Mouse (Mus musculus): Measurements from ENCODE around the gene Rab33b.

- TF ChIP-seq CTCF (IDR thresholded peaks at IDR 0.05; ENCODE audit: low read depth, low read length) (no peak), EP300 (IDR thresholded peaks at IDR 0.05; ENCODE audit: insufficient read depth, low read depth, low read length) (no peak), POLR2A (IDR thresholded peaks at IDR 0.05; ENCODE audit: insufficient read depth, low read length) (no peak)
These were observed 34.4 kb downstream of the Rab33b start for GRCm38 (mm10) chr3:51517878-51518762.

Measured in ES-Bruce4 (cell line).